Mouse (Mus musculus) G1E (cell line): Measurements from ENCODE around the gene Ngdn.

ENCODE experiments used
- GATA1 ChIP-seq: IDR thresholded peaks from 2 replicates; pipeline ENCODE4 v1.6.1; 2012; ENCODE audit warnings: borderline replicate concordance, low read length, inconsistent platforms, mixed read lengths
- TAL1 ChIP-seq: conservative IDR thresholded peaks from 2 replicates; pipeline ENCODE4 v1.6.1; 2012; ENCODE audit warnings: low read depth, low read length, inconsistent platforms, mixed read lengths

DNA sequence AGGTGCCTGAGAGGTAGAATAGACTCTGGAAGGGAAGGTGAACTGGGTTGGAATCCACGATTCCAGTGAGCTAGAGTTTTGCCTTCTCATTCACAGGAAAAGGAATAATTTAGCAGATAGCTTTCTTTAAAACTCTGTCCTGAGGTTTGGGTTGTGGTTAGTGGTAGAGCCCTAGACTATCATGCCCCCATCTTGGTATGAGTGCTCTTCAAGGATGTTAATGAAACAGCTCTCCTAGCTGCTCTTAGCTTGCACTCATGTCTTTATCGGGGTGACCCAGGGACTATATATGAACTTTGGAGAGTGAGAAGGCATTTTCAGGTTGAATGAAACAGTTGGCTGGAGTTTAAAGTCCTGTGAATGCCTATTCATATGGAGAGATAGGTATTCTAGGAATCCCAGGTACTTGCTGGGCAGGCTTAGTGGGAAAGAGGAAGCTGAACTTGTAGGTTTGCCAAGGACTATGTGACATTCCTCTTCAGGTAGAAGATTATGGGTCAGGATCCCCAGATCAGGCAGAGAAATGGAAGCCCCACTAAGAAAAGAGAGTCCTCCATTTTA, 32.8 kb downstream of the Ngdn start:
- TF ChIP-seq GATA1 (no peak), TAL1 (no peak)
